In genomic region chr7:114912109-114912508, GRCm38 (mm10) we compare ENCODE assay signal across 16 mouse cellular contexts.
"Had no signal": no experiment of that assay in that cellular context is flagged by ENCODE, and none has a peak within 500 bp of the region (broad histone marks: within the 10 kb centered on the region; RNA-seq: fewer than 3 reads in every experiment).

No protein-coding gene starts in this region.

- H3K4me3 ChIP-seq: limb, embryonic 15.5 days; liver, embryonic 13.5 days; lung, embryonic 15.5 days; midbrain, embryonic 13.5 days; neural tube, embryonic 12.5 days had no signal

- H3K36me3 ChIP-seq: limb, embryonic 15.5 days; liver, embryonic 13.5 days; lung, embryonic 15.5 days; midbrain, embryonic 13.5 days; neural tube, embryonic 12.5 days had no signal

- H3K4me1 ChIP-seq: limb, embryonic 15.5 days; liver, embryonic 13.5 days; lung, embryonic 15.5 days; neural tube, embryonic 12.5 days had no signal

- H3K27me3 ChIP-seq: limb, embryonic 15.5 days; liver, embryonic 13.5 days; lung, embryonic 15.5 days; midbrain, embryonic 13.5 days; neural tube, embryonic 12.5 days had no signal

- H3K9ac ChIP-seq: limb, embryonic 15.5 days; liver, embryonic 13.5 days; liver, postnatal 0 days; lung, embryonic 15.5 days; midbrain, embryonic 13.5 days; neural tube, embryonic 12.5 days had no signal

- ATAC-seq: liver, postnatal 0 days; midbrain, embryonic 13.5 days had no signal

- DNase-seq: kidney, adult 9 months; kidney, postnatal 36 days; layer of hippocampus, adult 9-11 months; layer of hippocampus, postnatal 36 days; liver, embryonic 13.5 days; liver, postnatal 0 days; lung, postnatal 14 days; thymus, adult 18-20 months; thymus, postnatal 14 days had no signal

- H3K9me3 ChIP-seq: limb, embryonic 15.5 days; liver, embryonic 13.5 days; lung, embryonic 15.5 days had no signal

- H3K4me2 ChIP-seq: limb, embryonic 15.5 days; liver, embryonic 13.5 days; lung, embryonic 15.5 days; midbrain, embryonic 13.5 days; neural tube, embryonic 12.5 days had no signal

- H3K27ac ChIP-seq: kidney, postnatal 0 days; limb, embryonic 15.5 days; liver, embryonic 13.5 days; lung, embryonic 15.5 days; macrophage; midbrain, embryonic 13.5 days; neural tube, embryonic 12.5 days; stomach, postnatal 0 days had no signal
